Comparison of ENCODE assay signal across 12 mouse cellular contexts in genomic region chr11:85492666-85493065, GRCm38 (mm10).
DNase-seq lines count a peak whose midpoint lies in the region; ATAC-seq and TF ChIP-seq lines count a peak whose summit lies in the region.
"Had no signal": no experiment of that assay in that cellular context is flagged by ENCODE, and none has a peak within 500 bp of the region (broad histone marks: within the 10 kb centered on the region; RNA-seq: fewer than 3 reads in every experiment).

No protein-coding gene starts in this region.

- TF ChIP-seq EP300 in liver, postnatal 0 days (IDR thresholded peaks at IDR 0.05; ENCODE audit: low read depth) = no peak

- H3K4me1 ChIP-seq in heart, embryonic 12.5 days (replicated peaks) = peaks cover 25% of the 10 kb centered on the region
- H3K4me1 ChIP-seq in liver, embryonic 16.5 days (ENCODE audit: control insufficient read depth, low read depth, low read length) = no peaks in the 10 kb centered on the region
- H3K4me1 ChIP-seq in liver, postnatal 0 days (ENCODE audit: insufficient read depth) = no peaks in the 10 kb centered on the region
- peaks cover 9% of the 10 kb centered on the region for H3K4me1 ChIP-seq in embryonic facial prominence, embryonic 15.5 days
- H3K4me1 ChIP-seq in stomach, embryonic 15.5 days = peaks cover 3% of the 10 kb centered on the region; the same call in 1 of the 2 replicates
- H3K4me1 ChIP-seq: midbrain, embryonic 15.5 days; neural tube, embryonic 15.5 days had no signal

- WGBS in heart, embryonic 12.5 days = 32% methylated on average over 3 of the region's 3 CpGs
- WGBS in liver, embryonic 16.5 days (ENCODE audit: insufficient replicate concordance) = 34% methylated on average over 3 of the region's 3 CpGs
- whole genome bisulfite sequencing in liver, postnatal 0 days (ENCODE audit: insufficient replicate concordance) = 44% methylated on average over 3 of the region's 3 CpGs
- WGBS in embryonic facial prominence, embryonic 15.5 days = 42% methylated on average over 3 of the region's 3 CpGs
- WGBS in stomach, embryonic 15.5 days = 41% methylated on average over 3 of the region's 3 CpGs

- no peak for TF ChIP-seq CTCF in liver, postnatal 0 days (IDR thresholded peaks at IDR 0.05; ENCODE audit: low read depth)

- no peak for ATAC-seq in heart, embryonic 12.5 days (ENCODE audit: insufficient number of reproducible peaks, low FRiP score)
- no peak for ATAC-seq in liver, embryonic 16.5 days (ENCODE audit: low read depth)
- ATAC-seq in liver, postnatal 0 days = no peak
- no peak for ATAC-seq in embryonic facial prominence, embryonic 15.5 days (ENCODE audit: insufficient number of reproducible peaks, low FRiP score, low TSS enrichment, low read depth)
- no peak for ATAC-seq in stomach, embryonic 15.5 days (ENCODE audit: insufficient read depth, low FRiP score, low read depth)
- ATAC-seq: forebrain, embryonic 14.5 days; midbrain, embryonic 15.5 days had no signal

- H3K4me2 ChIP-seq in heart, embryonic 12.5 days = no peak overlapping the region
- no peak overlapping the region for H3K4me2 ChIP-seq in liver, embryonic 16.5 days (ENCODE audit: low read depth, low read length)
- no peak overlapping the region for H3K4me2 ChIP-seq in liver, postnatal 0 days (ENCODE audit: low read depth, low read length)
- 0 out of 2 replicates have a peak overlapping the region, but pooled peaks have one; percentile 17 for H3K4me2 ChIP-seq in embryonic facial prominence, embryonic 15.5 days (replicated peaks)
- peak overlapping the region; percentile 33; the same call in 1 of the 2 replicates for H3K4me2 ChIP-seq in stomach, embryonic 15.5 days
- H3K4me2 ChIP-seq: midbrain, embryonic 15.5 days; neural tube, embryonic 15.5 days had no signal

- no peak for DNase-seq in heart, adult 9 months (ENCODE audit: low spot score in 2 of 2)
- no peak for DNase-seq in liver, postnatal 0 days
- no peak for DNase-seq in embryo, embryonic 9.5 days (ENCODE audit: extremely low spot score)
- no peak for DNase-seq in right cerebral cortex, postnatal 10 days (ENCODE audit: low spot score in 2 of 2)

- H3K27me3 ChIP-seq in heart, embryonic 12.5 days (replicated peaks) = no peaks in the 10 kb centered on the region
- H3K27me3 ChIP-seq in liver, embryonic 16.5 days (ENCODE audit: control insufficient read depth, insufficient read depth, low read depth, low read length) = no peaks in the 10 kb centered on the region
- H3K27me3 ChIP-seq in liver, postnatal 0 days (ENCODE audit: insufficient read depth, low read length) = no peaks in the 10 kb centered on the region
- H3K27me3 ChIP-seq in embryonic facial prominence, embryonic 15.5 days = no peaks in the 10 kb centered on the region
- no peaks in the 10 kb centered on the region for H3K27me3 ChIP-seq in stomach, embryonic 15.5 days (replicated peaks)
- H3K27me3 ChIP-seq: midbrain, embryonic 15.5 days; neural tube, embryonic 15.5 days had no signal

- H3K4me3 ChIP-seq in heart, embryonic 12.5 days = no peak overlapping the region
- no peak overlapping the region for H3K4me3 ChIP-seq in liver, embryonic 16.5 days (ENCODE audit: low read depth, low read length)
- no peak overlapping the region for H3K4me3 ChIP-seq in liver, postnatal 0 days (ENCODE audit: low read depth, low read length)
- no peak overlapping the region for H3K4me3 ChIP-seq in embryonic facial prominence, embryonic 15.5 days (replicated peaks)
- no peak overlapping the region for H3K4me3 ChIP-seq in stomach, embryonic 15.5 days (replicated peaks)
- H3K4me3 ChIP-seq: midbrain, embryonic 15.5 days; neural tube, embryonic 15.5 days had no signal

- H3K9ac ChIP-seq in heart, embryonic 12.5 days = no peak overlapping the region
- no peak overlapping the region for H3K9ac ChIP-seq in liver, embryonic 16.5 days (ENCODE audit: low read depth, low read length)
- no peak overlapping the region for H3K9ac ChIP-seq in liver, postnatal 0 days (replicated peaks)
- H3K9ac ChIP-seq in embryonic facial prominence, embryonic 15.5 days = no peak overlapping the region
- no peak overlapping the region for H3K9ac ChIP-seq in stomach, embryonic 15.5 days
- H3K9ac ChIP-seq: liver, embryonic 14.5 days; midbrain, embryonic 15.5 days; neural tube, embryonic 15.5 days had no signal

- no peaks in the 10 kb centered on the region for H3K36me3 ChIP-seq in heart, embryonic 12.5 days
- H3K36me3 ChIP-seq in liver, embryonic 16.5 days (ENCODE audit: control insufficient read depth, insufficient read depth) = no peaks in the 10 kb centered on the region
- H3K36me3 ChIP-seq in liver, postnatal 0 days (replicated peaks; ENCODE audit: insufficient read depth, low read length) = no peaks in the 10 kb centered on the region
- no peaks in the 10 kb centered on the region for H3K36me3 ChIP-seq in embryonic facial prominence, embryonic 15.5 days
- H3K36me3 ChIP-seq in stomach, embryonic 15.5 days = no peaks in the 10 kb centered on the region
- H3K36me3 ChIP-seq: midbrain, embryonic 15.5 days; neural tube, embryonic 15.5 days had no signal

- peak overlapping the region; percentile 42; the same call in 1 of the 2 replicates for H3K27ac ChIP-seq in heart, embryonic 12.5 days (ENCODE audit: poor library complexity, severe bottlenecking)
- peak overlapping the region; percentile 44; the same call in 1 of the 2 replicates for H3K27ac ChIP-seq in liver, embryonic 16.5 days (ENCODE audit: low read length)
- no peak overlapping the region for H3K27ac ChIP-seq in liver, postnatal 0 days (ENCODE audit: low read depth)
- peak overlapping the region; percentile 63; the same call in 1 of the 2 replicates for H3K27ac ChIP-seq in embryonic facial prominence, embryonic 15.5 days (replicated peaks)
- H3K27ac ChIP-seq in stomach, embryonic 15.5 days = peak overlapping the region; percentile 51; the same call in 1 of the 2 replicates
- H3K27ac ChIP-seq: liver, embryonic 14.5 days; midbrain, embryonic 15.5 days; neural tube, embryonic 15.5 days had no signal

- H3K9me3 ChIP-seq in heart, embryonic 12.5 days (replicated peaks) = no peaks in the 10 kb centered on the region
- no peaks in the 10 kb centered on the region for H3K9me3 ChIP-seq in liver, embryonic 16.5 days (replicated peaks; ENCODE audit: control insufficient read depth, low read length)
- H3K9me3 ChIP-seq in liver, postnatal 0 days (ENCODE audit: low read length) = no peaks in the 10 kb centered on the region
- H3K9me3 ChIP-seq in embryonic facial prominence, embryonic 15.5 days (replicated peaks) = no peaks in the 10 kb centered on the region
- H3K9me3 ChIP-seq in stomach, embryonic 15.5 days = no peaks in the 10 kb centered on the region
- H3K9me3 ChIP-seq: midbrain, embryonic 15.5 days; neural tube, embryonic 15.5 days had no signal

Comparison
In these comparisons a context has a peak if more than half of its experiments do, and no peak if none do; other contexts are left out.
1. H3K4me2 ChIP-seq: peak in embryonic facial prominence, embryonic 15.5 days (single experiment) and stomach, embryonic 15.5 days (single experiment); none in heart, embryonic 12.5 days (single experiment), liver, embryonic 16.5 days (single experiment) and liver, postnatal 0 days (single experiment).